Mouse (Mus musculus) bone marrow, adult 2 months (tissue): ENCODE measurements at regions not wholly inside any gene's neighbourhood (a gene's known extent, or its start where the extent isn't known, plus 50 kb on each side); places are given as distances from the start of the nearest gene placed in this dataset.

Source experiments
- CTCF ChIP-seq: fragments of 200-500 bp; IDR thresholded peaks from 2 replicates; pipeline ENCODE4 v1.5.1; 2011; ENCODE audit warnings: low read length, control low read depth; ENCODE audit not compliant: control insufficient read depth, insufficient read depth
- POLR2A ChIP-seq: fragments of 200-500 bp; IDR thresholded peaks from 2 replicates; pipeline ENCODE4 v1.6.1; 2011; ENCODE audit warnings: low read depth, mild to moderate bottlenecking, control low read depth, low read length, borderline replicate concordance; ENCODE audit not compliant: control insufficient read depth

GRCm38 (mm10) chr1:64443436-64443835, 89.0 kb upstream of the Creb1 start:
- TF ChIP-seq CTCF, result no peak
- no peak for TF ChIP-seq POLR2A
